Mouse (Mus musculus) small intestine, adult 2 months (tissue): Measurements from ENCODE around the gene Jagn1. TPM values are rescaled to one million over a fixed set of nuclear protein-coding genes. Genes with fewer than 3 reads are reported as not detected.
A peak's percentile ranks its signal among the peaks of the same experiment; 100 is the strongest.

Experiments used
- H3K27ac ChIP-seq: fragments of 200-500 bp; 2 replicates; pipeline ENCODE4 v1.5.1; 2012; ENCODE audit warnings: low read depth, low read length, control low read depth, inconsistent platforms; ENCODE audit not compliant: insufficient read depth
- H3K27me3 ChIP-seq: fragments of 200-500 bp; 2 replicates; pipeline ENCODE4 v1.6.1; 2012; ENCODE audit warnings: mild to moderate bottlenecking, moderate library complexity, low read length, inconsistent platforms; ENCODE audit not compliant: control insufficient read depth, insufficient read depth
- H3K36me3 ChIP-seq: fragments of 200-500 bp; 2 replicates; pipeline ENCODE4 v1.6.1; 2012; ENCODE audit warnings: mild to moderate bottlenecking, low read length, control low read depth, inconsistent platforms; ENCODE audit not compliant: control insufficient read depth, insufficient read depth
- H3K4me1 ChIP-seq: fragments of 200-500 bp; 2 replicates; pipeline ENCODE4 v1.6.1; 2012; ENCODE audit warnings: low read length, inconsistent platforms, mixed read lengths; ENCODE audit not compliant: control insufficient read depth, insufficient read depth, insufficient read length
- H3K4me3 ChIP-seq: fragments of 200-500 bp; 2 replicates; pipeline ENCODE4 v1.5.1; 2012; ENCODE audit warnings: low read depth, mild to moderate bottlenecking, control low read depth, inconsistent platforms, low read length, moderate library complexity
- CTCF ChIP-seq: fragments of 200-500 bp; IDR thresholded peaks from 2 replicates; pipeline ENCODE4 v1.5.1; 2012; ENCODE audit warnings: low read depth, mild to moderate bottlenecking, control low read depth, inconsistent platforms, low read length, moderate library complexity, mixed read lengths; ENCODE audit not compliant: insufficient replicate concordance, insufficient read length; ENCODE audit errors: extremely low read depth
- POLR2A ChIP-seq: fragments of 200-500 bp; IDR thresholded peaks from 2 replicates; pipeline ENCODE4 v1.6.1; 2012; ENCODE audit warnings: low read depth, mild to moderate bottlenecking, control low read depth, inconsistent platforms, low read length, moderate library complexity
- WGBS: fragments of 180-500 bp; shearing (Covaris S2); methylation state at CpG from one replicate; pipeline ENCODE4 v1.1.7; 2018; 5-methylcytosine and 5-hydroxymethylcytosine counted together
- polyA plus RNA-seq: library from polyadenylated mRNA; depleted of rRNA; stranded (reverse); fragments of >200 nt; gene quantifications from 2 replicates; pipeline ENCODE4 v1.2.3, GENCODE M21; 2012; rRNA removed

The Jagn1 gene
- polyA plus RNA-seq, 1 experiment, result 39.4 TPM

GRCm38 (mm10) chr6:113483729-113484128 is 41.4 kb downstream of the Jagn1 start:
- Histone ChIP-seq H3K27me3 (no peaks in the 10 kb centered on the region), H3K4me1 (peaks cover 19% of the 10 kb centered on the region), H3K27ac (peak overlapping the region; percentile 35; the same call in 1 of the 2 replicates), H3K4me3 (peak overlapping the region; percentile 67), H3K36me3 (peaks cover 30% of the 10 kb centered on the region)
- TF ChIP-seq POLR2A, result no peak
- no peak for TF ChIP-seq CTCF
- WGBS, result 7% methylated on average over 10 of the region's 10 CpGs

- Histone ChIP-seq H3K36me3 (peaks cover 16% of the 10 kb centered on the region), H3K4me3 (no peak overlapping the region), H3K27ac (peak overlapping the region; percentile 17; the same call in 1 of the 2 replicates), H3K4me1 (peaks cover 19% of the 10 kb centered on the region), H3K27me3 (no peaks in the 10 kb centered on the region)
- no peak for TF ChIP-seq POLR2A
- no peak for TF ChIP-seq CTCF
- WGBS, result 16% methylated on average over 7 of the region's 7 CpGs
Measured at GRCm38 (mm10) chr6:113487125-113487576, 44.8 kb downstream of the Jagn1 start.

- no peak for TF ChIP-seq POLR2A
- TF ChIP-seq CTCF, result no peak
- 96% methylated on average over 14 of the region's 14 CpGs for WGBS
Measured at GRCm38 (mm10) chr6:113489410-113489809, 47.0 kb downstream of the Jagn1 start.

GRCm38 (mm10) chr6:113492101-113492864 is 49.9 kb downstream of the Jagn1 start:
- WGBS, result 86% methylated on average over 24 of the region's 24 CpGs
- Histone ChIP-seq H3K27me3 (no peaks in the 10 kb centered on the region), H3K36me3 (peaks cover 16% of the 10 kb centered on the region), H3K4me1 (peaks cover 20% of the 10 kb centered on the region), H3K27ac (no peak overlapping the region), H3K4me3 (no peak overlapping the region)
- TF ChIP-seq POLR2A (no peak), CTCF (no peak)

More at GRCm38 (mm10) chr6:113489410-113489809, 47.0 kb downstream of the Jagn1 start:
- H3K4me1 ChIP-seq, result peaks cover 13% of the 10 kb centered on the region
- no peaks in the 10 kb centered on the region for H3K27me3 ChIP-seq
- H3K4me3 ChIP-seq, result no peak overlapping the region
- H3K36me3 ChIP-seq, result peaks cover 16% of the 10 kb centered on the region
- no peak overlapping the region for H3K27ac ChIP-seq

GRCm38 (mm10) chr6:113494258-113494788 is 52.0 kb downstream of the Jagn1 start:
- TF ChIP-seq CTCF, result peak; percentile 76
- TF ChIP-seq POLR2A, result no peak; the same call in 1 of the 2 replicates
- WGBS, result under 1% methylated on average over 54 of the region's 54 CpGs
- Histone ChIP-seq H3K36me3 (peaks cover 10% of the 10 kb centered on the region), H3K27me3 (no peaks in the 10 kb centered on the region), H3K27ac (peak overlapping the region; percentile 44), H3K4me1 (peaks cover 13% of the 10 kb centered on the region), H3K4me3 (peak overlapping the region; percentile 64)

GRCm38 (mm10) chr6:113495071-113495675 is 52.8 kb downstream of the Jagn1 start:
- Histone ChIP-seq H3K4me1 (peaks cover 13% of the 10 kb centered on the region), H3K4me3 (peak overlapping the region; percentile 64), H3K27me3 (no peaks in the 10 kb centered on the region), H3K36me3 (peaks cover 3% of the 10 kb centered on the region; the same call in 1 of the 2 replicates), H3K27ac (no peak overlapping the region)
- TF ChIP-seq POLR2A (no peak), CTCF (no peak)
- 44% methylated on average over 28 of the region's 28 CpGs for WGBS

Other genes starting within 250 kb of the Jagn1 start
- 0.15 and 0.43 TPM in 2 replicates for gene Lhfpl4, start 247.2 kb upstream of the Jagn1 start, polyA plus RNA-seq
- gene Mtmr14, start 204.7 kb upstream of the Jagn1 start, polyA plus RNA-seq, result 23.3 and 66.0 TPM in 2 replicates
- not detected in 2 replicates for gene Cpne9, start 160.3 kb upstream of the Jagn1 start, polyA plus RNA-seq
- 7.4 and 12.9 TPM in 2 replicates for gene Brpf1, start 135.4 kb upstream of the Jagn1 start, polyA plus RNA-seq
- 7.9 and 10.9 TPM in 2 replicates for gene Ogg1, start 115.6 kb upstream of the Jagn1 start, polyA plus RNA-seq
- 16.6 and 19.2 TPM in 2 replicates for gene Camk1, start 98.6 kb upstream of the Jagn1 start, polyA plus RNA-seq
- 10.9 and 24.5 TPM in 2 replicates for gene Tada3, start 64.7 kb upstream of the Jagn1 start, polyA plus RNA-seq
- gene Arpc4, start 64.5 kb upstream of the Jagn1 start, polyA plus RNA-seq, result 45.9 and 96.0 TPM in 2 replicates
- gene Ttll3, start 53.3 kb upstream of the Jagn1 start, polyA plus RNA-seq, result 5.9 and 14.9 TPM in 2 replicates
- 25.8 and 71.6 TPM in 2 replicates for gene Rpusd3, start 23.2 kb upstream of the Jagn1 start, polyA plus RNA-seq
- 156 and 346 TPM in 2 replicates for gene Cidec, start 6.8 kb upstream of the Jagn1 start, polyA plus RNA-seq
- gene Il17re, start 15.9 kb downstream of the Jagn1 start, polyA plus RNA-seq, result 6.8 and 11.4 TPM in 2 replicates
- 189 and 786 TPM in 2 replicates for gene Il17rc, start 28.9 kb downstream of the Jagn1 start, polyA plus RNA-seq
- 5.7 and 6.6 TPM in 2 replicates for gene Creld1, start 40.7 kb downstream of the Jagn1 start, polyA plus RNA-seq
- gene Prrt3, start 59.4 kb downstream of the Jagn1 start, polyA plus RNA-seq, result 0.05 TPM in 1 of 2 replicates, not detected in the other
- 13.9 and 19.7 TPM in 2 replicates for gene Emc3, start 89.1 kb downstream of the Jagn1 start, polyA plus RNA-seq
- 0.93 and 1.2 TPM in 2 replicates for gene Fancd2, start 89.1 kb downstream of the Jagn1 start, polyA plus RNA-seq
- gene Fancd2os, start 158.1 kb downstream of the Jagn1 start, polyA plus RNA-seq, result not detected in 2 replicates
- gene Brk1, start 162.2 kb downstream of the Jagn1 start, polyA plus RNA-seq, result 36.4 and 71.2 TPM in 2 replicates
- 6.0 and 7.8 TPM in 2 replicates for gene Vhl, start 181.4 kb downstream of the Jagn1 start, polyA plus RNA-seq
- 35.4 and 97.6 TPM in 2 replicates for gene Irak2, start 195.9 kb downstream of the Jagn1 start, polyA plus RNA-seq